Mouse (Mus musculus): ENCODE data around the gene Rnf20. TPM values are rescaled to one million over a fixed set of nuclear protein-coding genes. Genes with fewer than 3 reads are reported as not detected.
"Not testable (repeated sequence)": the region's sequence is repeated elsewhere in the genome, so short reads cannot be mapped to it uniquely, and the experiment has no call there.

Gene Rnf20
- 10 to 100 TPM; 52.4 to 62.4 TPM for polyA plus RNA-seq (2017; shearing (Covaris generic))

DNA sequence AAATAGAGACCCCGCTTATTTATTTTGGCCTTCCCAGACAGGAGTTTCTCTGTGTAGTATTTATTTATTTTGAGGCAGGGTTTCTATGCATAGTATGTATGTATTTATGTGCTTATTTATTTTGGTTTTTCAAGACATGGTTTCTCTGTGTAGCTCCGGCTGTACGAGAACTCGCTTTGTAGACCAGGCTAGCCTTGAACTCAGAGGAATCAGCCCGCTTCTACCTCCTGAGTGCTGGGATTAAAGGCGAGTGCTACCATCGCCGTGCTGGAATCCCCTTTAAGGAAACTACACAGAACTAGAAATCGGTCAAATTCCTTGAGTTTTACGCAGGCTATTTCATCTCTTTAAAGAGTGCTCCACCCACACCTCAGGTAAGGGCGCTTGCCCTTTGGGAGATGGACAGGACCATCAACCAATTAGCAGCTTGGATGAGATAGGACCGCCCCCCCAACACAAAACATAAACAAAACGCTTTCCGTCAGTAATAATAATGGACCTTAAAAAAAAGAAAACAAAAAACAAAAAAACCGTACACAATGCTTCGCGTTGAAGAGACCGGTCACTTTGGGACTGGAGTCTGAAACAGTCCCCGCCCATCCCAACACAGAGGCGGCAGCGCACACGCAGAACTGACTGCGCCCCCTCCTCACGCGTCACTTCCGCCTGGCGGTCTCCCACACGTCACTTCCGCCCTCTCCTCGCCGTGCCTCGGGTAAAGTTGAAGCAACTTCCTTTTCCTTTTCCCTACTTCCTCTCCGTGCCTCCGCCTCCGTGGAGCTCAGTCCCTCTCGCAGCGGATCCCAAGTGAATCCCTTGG is at the start of gene Rnf20:
Gene Rnf20 (plus strand): TSS at position 688 of the 820 bp plus-strand sequence.
- ATAC-seq = peak; percentile 87

GRCm38 (mm10) chr4:49583965-49584831 is 47.6 kb upstream of the Rnf20 start:
- ATAC-seq = no peak

DNA sequence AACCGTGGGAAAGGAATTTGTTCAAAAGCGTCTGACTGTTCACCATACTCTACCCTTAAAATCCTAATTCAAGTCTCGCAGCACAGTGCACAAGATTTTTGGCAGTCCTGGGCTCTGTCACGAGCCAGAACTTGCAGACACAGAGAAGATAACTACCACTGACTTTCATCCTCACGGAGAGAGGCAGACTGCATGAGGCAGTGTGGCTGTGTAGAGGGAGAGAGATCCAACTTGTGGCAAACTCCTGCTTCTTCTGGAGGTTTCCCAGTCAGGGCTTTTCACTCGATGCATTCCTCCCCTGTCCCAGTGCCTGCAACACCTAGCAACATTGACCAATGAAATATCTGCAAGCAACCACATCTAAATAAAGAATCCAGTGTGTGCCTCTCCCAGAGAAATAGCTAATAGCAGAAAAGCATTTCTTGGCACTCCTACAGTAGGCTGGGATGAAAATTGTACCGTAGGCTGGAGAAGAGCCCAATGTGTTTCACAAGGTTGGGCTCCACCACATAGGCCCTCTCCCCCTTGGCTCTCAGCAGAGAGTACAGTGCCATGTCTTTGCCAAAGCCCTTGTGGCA is 46.2 kb upstream of the Rnf20 start:
- ATAC-seq = no peak

DNA sequence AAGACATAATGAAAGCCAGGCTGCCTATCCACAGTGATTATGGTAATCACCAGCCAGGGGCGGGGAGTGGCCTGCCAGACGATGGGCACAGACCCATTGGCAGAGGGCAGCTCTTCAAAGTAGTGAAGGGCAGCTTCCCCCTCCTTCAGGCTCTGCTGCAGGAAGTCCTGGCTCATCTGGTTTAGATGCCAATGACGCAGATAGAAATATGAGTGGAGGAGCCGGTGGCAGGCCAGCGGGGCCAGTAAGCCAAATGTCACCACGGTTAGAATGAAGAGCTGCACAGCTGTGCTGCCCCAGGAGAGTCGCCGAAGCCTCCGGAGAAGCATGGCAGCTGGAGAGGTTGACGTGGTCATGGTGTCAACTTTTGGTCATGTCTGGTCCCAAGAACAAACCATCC is 45.0 kb upstream of the Rnf20 start:
- no peak for ATAC-seq

GRCm38 (mm10) chr4:49590152-49590551 is 41.7 kb upstream of the Rnf20 start:
- ATAC-seq = no peak

GRCm38 (mm10) chr4:49596846-49597182 is 35.0 kb upstream of the Rnf20 start:
- ATAC-seq = no peak

- ATAC-seq = no peak
Measured at GRCm38 (mm10) chr4:49597183-49598100, 34.4 kb upstream of the Rnf20 start, which contains the start of gene Tmem246. Gene Tmem246, minus strand, starts transcription at chr4:49597876.

- no peak for ATAC-seq
Measured at GRCm38 (mm10) chr4:49603161-49603560, 28.6 kb upstream of the Rnf20 start.

DNA sequence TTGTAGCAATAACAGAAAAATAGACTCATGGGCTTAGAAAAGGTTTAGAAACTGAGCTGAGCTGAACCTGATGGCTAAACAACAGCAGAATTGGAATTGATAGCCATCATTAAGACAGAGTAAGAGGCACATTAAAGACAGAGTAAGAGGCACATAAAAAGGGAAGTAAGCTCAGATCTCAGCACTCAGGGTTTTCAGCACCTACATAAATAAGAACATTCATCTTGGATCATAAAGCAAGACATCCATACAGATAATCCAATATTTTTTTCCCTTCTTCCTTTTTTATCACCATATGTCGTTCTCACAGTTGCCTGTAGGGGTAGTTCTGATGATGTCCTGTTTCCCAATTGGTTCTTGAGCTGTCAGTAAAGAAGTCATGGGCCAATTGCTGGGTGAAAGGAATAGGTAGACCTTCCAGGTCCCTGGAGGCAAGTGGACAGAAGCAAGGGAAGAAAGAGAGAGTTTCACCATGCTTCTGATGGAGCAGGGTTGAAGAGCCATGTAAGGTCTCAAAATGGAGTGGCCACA is 27.7 kb upstream of the Rnf20 start:
- no peak for ATAC-seq

GRCm38 (mm10) chr4:49604616-49605015 is 27.2 kb upstream of the Rnf20 start:
- no peak for ATAC-seq

DNA sequence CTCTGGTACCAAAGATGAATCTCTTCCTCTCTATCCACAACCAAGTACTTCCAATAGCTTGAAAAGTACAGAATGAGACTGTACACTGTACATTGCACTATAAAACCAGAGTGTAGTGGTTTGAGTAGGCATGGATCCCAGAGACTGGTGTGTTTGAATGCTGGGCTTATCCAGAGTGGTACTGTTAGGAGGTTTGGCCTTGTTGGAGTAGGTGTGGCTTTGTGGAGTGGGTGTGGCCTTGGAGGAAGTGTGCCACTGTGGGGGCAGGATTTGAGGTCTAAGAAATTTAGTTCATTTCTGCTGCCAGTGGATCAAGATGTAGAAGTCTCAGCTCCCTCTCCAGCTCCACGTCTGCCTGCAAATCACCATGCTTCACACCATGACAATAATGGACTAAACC is 26.3 kb upstream of the Rnf20 start:
- no peak for ATAC-seq

DNA sequence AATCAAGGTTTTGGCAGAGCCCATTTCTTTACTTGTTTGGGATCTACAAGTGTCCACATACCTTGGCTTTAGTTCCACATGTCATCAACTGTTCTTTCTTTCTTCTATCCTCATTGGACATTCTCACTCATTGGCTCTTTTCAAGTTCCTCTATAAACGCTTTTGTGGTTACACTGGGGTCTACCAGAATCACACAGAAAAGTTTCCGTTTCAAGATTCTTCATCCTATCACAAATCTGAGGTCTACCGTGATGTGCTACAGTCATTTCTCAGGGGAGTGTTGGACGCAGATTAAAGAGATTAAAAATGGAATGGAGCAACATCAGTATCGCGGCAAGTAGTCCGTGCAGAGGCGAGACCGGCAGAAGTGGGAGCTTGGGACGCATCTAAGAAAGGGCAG is 14.9 kb upstream of the Rnf20 start:
- no peak for ATAC-seq

DNA sequence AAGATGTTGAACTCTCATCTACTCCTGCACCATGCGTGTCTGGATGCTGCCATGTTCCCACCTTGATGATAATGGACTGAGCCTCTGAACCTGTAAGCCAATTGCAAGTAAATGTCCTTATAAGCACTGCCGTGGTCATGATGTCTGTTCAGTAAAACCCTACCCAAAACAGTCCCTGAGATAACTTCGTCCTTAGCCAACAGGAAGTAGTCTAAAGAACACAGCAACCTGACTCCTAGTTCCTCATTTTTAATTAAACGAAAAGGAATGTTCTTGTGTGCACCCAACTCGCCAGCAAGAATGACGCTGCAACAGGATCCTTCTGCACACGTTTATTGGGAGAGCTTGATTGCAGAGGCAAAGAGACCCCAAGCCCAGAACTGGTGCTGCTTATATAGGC is 11.9 kb upstream of the Rnf20 start:
- ATAC-seq = not testable (repeated sequence)

DNA sequence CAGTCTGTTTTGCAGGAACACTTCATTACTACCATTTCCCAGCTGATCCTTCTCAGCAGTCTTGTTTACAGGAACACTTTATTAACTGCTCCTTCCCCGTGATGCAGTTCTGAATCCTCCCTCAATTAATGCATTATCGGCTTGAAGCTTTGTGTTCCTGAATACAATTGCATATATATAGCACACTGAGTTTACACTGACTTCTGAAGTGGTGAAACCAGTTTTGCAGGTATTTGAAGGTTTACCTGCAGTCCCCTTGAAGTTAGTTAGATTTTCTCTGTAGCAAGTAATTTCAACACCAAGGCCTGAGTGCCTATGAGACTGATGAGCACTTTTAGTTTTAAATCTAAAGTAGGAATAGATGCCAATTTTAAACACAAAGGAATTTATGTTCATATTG is 9.5 kb upstream of the Rnf20 start:
- no peak for ATAC-seq

DNA sequence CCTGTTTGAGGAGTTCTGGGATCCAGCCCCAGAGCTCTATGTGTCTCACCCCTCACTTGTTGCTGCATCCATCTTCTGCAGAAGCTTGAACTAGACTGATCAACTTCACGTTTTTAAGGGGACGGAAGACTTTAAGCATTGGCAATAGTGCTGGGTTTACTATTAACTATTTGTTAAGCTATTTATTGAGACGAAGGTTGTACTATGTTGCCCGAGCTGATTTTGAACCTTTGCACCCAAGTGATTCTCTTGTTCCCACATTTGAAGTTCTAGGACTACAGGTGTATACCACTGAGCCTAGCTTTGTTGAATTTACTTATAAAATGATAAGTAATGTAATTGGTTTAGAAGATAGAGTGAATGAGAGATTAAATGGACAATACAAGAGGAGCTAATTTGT is 7.9 kb upstream of the Rnf20 start:
- no peak for ATAC-seq

GRCm38 (mm10) chr4:49624969-49625368 is 6.8 kb upstream of the Rnf20 start:
- not testable (repeated sequence) for ATAC-seq

DNA sequence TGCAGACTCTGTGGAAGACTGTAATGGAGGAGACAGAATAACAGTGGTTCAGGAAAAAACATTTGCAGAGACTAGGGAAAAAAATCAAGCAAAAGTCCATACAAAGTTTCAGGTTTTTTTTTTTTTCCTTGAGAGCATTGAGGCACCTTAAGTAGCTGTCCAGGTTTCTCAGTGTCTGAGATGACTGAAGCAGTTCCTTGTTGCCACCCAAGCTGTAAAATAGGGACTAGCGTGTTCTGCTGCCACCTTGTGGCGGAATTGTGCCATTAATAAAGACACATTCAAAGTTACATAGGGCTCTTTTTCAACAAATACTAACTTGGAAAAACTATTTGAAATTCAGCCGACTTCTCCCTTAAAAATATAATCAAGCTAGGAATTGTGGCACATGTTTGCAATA is 4.8 kb upstream of the Rnf20 start:
- ATAC-seq = peak; percentile 28

DNA sequence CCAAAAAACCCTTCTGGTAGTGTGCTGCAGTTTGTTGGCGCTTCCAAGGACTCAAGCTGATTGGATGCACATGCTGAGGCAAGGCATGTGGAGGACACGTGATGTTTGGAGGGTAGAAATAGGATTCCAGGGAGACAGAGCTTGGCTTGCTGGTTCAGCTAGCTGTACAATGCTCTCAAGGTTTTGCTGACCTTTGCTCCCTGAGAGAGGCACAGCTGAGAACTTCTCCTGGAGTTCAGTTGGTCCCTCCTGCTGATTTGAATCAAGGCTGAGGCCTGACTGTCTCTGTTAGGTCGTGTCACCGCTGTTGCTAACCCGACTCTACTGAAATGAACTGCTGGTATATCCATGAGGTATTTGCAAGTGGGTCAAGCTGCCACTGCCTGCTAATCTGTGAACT is 2.9 kb upstream of the Rnf20 start:
- no peak for ATAC-seq

- ATAC-seq = peak; percentile 48
Measured at GRCm38 (mm10) chr4:49632139-49632481, 304 bp downstream of the Rnf20 start.

DNA sequence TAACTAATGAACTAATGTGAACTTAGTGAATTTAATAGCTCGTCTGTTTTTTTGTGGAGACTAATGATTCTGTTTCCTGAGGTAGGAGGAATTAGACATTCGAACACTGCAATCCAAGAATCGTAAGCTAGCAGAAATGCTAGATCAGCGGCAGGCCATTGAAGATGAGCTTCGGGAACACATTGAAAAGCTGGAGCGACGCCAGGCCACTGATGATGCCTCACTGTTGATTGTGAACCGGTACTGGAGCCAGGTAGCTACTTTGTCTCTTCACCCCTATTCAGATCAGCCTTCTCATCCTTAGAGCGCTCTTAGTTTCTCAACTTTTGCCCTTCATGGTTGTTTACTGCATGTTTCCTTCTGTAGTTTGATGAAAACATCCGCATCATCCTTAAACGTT is 6.0 kb downstream of the Rnf20 start:
- ATAC-seq = no peak

DNA sequence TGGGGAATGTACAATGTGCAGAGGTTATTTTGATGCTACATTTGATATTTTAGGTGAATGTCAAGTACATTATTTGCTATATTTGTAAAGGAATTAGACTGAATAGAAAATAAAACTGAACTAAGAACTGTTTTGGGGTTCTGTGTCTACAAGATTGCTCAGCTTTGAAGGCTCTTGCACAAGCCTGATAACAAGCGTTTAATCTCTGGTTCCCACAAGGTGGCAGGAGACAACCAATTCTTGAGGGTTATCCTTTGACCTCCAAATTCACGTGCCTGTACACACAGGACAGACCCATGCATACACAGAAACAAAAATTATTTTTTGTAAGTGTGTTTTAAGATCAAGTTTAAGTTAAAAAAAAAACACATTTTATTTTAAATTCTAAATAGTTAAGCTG is 8.1 kb downstream of the Rnf20 start:
- ATAC-seq = no peak

DNA sequence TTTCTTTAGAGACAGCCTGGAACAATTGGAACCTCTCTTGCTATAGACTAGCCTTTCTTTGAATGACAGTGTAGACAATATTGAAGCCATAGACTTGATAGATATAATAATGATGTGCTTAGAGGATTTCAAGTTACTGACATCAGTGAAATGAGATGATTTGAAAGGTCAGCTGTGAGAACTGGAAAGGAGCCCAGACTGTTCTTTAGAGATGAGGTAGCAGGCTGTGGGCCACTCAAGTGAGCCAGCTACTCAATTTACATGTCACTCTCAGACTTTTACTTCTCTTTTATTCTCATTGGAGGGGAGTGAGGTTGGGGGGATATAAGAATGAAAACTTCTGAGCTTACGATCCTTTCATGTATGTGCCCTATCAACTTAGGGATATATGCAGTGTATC is 27.6 kb downstream of the Rnf20 start:
- ATAC-seq = no peak

Measured in CD4-positive, CD25-positive, alpha-beta regulatory T cell, adult 4 months (primary cell).